Mouse (Mus musculus) neural tube, embryonic 12.5 days (tissue): ENCODE results near the gene Atxn1. TPM values are rescaled to one million over a fixed set of nuclear protein-coding genes. Genes with fewer than 3 reads are reported as not detected.

Source experiments
- ATAC-seq: fragments of 200-750 bp; cut with Nextera tagmentation; 2 replicates; pipeline ENCODE4 v1.8.0; 2017; ENCODE audit warnings: low read depth, mild to moderate bottlenecking, moderate TSS enrichment, moderate library complexity; ENCODE audit not compliant: low FRiP score
- H3K27ac ChIP-seq: fragments of 300-500 bp; sonication (generic); 2 replicates; pipeline ENCODE4 v1.5.1; 2016
- H3K27me3 ChIP-seq: fragments of 300-500 bp; sonication (generic); replicated peaks from 2 replicates; pipeline ENCODE4 v1.6.1; 2016; ENCODE audit warnings: mild to moderate bottlenecking
- H3K36me3 ChIP-seq: fragments of 300-500 bp; sonication (generic); 2 replicates; pipeline ENCODE4 v1.6.1; 2016; ENCODE audit warnings: mild to moderate bottlenecking
- H3K4me1 ChIP-seq: fragments of 300-500 bp; sonication (generic); 2 replicates; pipeline ENCODE4 v1.6.1; 2016
- H3K4me2 ChIP-seq: fragments of 300-500 bp; sonication (generic); replicated peaks from 2 replicates; pipeline ENCODE4 v1.6.1; 2016; ENCODE audit warnings: mild to moderate bottlenecking
- H3K4me3 ChIP-seq: fragments of 300-500 bp; sonication (generic); 2 replicates; pipeline ENCODE4 v1.5.1; 2016
- H3K9ac ChIP-seq: fragments of 300-500 bp; sonication (generic); 2 replicates; pipeline ENCODE4 v1.6.1; 2016; ENCODE audit warnings: mild to moderate bottlenecking
- H3K9me3 ChIP-seq: fragments of 300-500 bp; sonication (generic); 2 replicates; pipeline ENCODE4 v1.6.1; 2016; ENCODE audit warnings: mild to moderate bottlenecking
- WGBS: fragments of 180-500 bp; shearing (Covaris S2); methylation state at CpG from one replicate; pipeline ENCODE4 v1.1.7; 2016; 5-methylcytosine and 5-hydroxymethylcytosine counted together
- polyA plus RNA-seq: library from polyadenylated mRNA; unstranded; fragments of >200 nt; fragmentation: Nextera tagmentation; extraction: Ambion mirVana; gene quantifications from 2 replicates; pipeline ENCODE4 v1.2.1, GENCODE M21; 2016

The Atxn1 gene
- polyA plus RNA-seq, 1 experiment from 2014 or later = 3.4 TPM

DNA sequence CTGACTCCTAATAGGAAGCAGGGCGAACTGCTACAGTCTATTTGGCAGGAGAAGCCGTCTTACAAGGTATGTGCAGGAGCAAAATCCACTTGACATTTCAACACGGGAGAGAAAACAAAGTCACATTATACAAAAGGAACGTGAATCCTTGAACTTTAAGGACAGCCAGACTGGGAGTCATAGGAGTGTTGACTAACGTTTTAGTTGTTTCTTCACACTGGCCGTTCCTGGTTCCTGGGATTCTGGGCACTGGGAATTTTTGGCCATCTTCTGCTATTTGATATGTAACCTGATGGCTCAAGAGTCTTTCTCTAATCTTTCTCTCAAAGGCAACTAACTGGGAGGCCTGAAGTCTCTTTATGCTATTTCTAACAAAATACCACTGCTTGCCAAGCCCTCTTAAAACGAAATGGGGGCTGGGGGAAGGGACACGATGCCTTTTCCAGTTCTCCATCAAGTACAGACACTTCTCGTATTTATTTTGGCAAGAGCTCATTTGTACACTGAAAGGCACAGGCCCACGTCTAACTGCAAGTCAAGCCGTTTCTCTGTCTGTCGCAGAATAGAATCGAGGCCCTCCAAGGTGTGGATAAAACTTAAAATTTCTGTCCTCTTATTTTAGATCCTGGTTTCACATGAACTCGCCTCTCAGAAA lies 4.4 kb downstream of the Atxn1 start:
- H3K36me3 ChIP-seq = no peaks in the 10 kb centered on the region
- no peaks in the 10 kb centered on the region for H3K9me3 ChIP-seq
- WGBS = 61% methylated on average over 14 of the region's 14 CpGs
- H3K27ac ChIP-seq = no peak overlapping the region
- no peak overlapping the region for H3K9ac ChIP-seq
- H3K4me3 ChIP-seq = no peak overlapping the region
- 0 out of 2 replicates have a peak overlapping the region, but pooled peaks have one; percentile 20 for H3K4me2 ChIP-seq
- peaks cover 22% of the 10 kb centered on the region for H3K4me1 ChIP-seq
- ATAC-seq = no peak
- no peaks in the 10 kb centered on the region for H3K27me3 ChIP-seq

DNA sequence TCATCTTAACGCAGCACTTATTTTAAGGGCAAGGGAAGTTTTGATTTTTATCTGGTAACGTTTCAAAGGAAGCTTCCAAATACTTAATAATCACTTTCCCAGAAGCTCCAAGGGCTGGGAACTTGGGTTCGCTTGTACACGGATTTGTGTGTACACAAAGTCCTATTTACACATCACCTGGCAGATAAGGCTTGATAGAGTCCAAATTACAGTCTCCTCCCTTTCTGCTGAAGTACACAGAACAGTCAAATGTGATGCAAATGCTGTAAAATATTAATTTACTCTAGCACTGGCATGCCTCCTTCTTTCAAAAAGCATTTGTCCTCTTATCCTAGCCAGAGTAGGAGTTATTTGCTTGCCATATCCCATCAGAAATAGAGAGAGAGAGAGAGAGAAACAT lies 6.5 kb downstream of the Atxn1 start:
- ATAC-seq = no peak
- no peak overlapping the region for H3K4me3 ChIP-seq
- no peak overlapping the region for H3K27ac ChIP-seq
- WGBS = 91% methylated on average over 4 of the region's 4 CpGs
- H3K4me2 ChIP-seq = no peak overlapping the region
- H3K27me3 ChIP-seq = no peaks in the 10 kb centered on the region
- H3K4me1 ChIP-seq = peaks cover 20% of the 10 kb centered on the region
- no peaks in the 10 kb centered on the region for H3K36me3 ChIP-seq
- no peak overlapping the region for H3K9ac ChIP-seq
- no peaks in the 10 kb centered on the region for H3K9me3 ChIP-seq

DNA sequence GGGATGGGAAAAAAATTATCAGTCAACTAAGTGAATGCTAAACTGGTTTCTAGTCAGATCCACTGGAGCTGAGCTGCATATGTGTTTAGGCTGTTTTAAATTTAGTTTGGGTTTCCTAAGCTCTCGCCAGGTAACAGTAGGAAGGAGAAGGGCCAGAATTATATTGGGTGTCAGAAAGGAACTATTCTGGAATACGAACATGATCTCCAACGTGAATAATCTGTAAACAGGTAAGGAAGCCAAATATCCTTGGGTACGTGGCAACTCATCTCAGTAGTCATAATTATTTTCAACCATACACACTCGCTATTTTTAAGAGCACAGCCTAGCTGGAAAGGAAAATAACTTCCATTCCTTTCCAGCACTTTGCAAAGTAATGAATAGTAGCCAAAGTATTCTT lies 7.2 kb downstream of the Atxn1 start:
- H3K4me2 ChIP-seq = no peak overlapping the region
- ATAC-seq = no peak
- H3K27me3 ChIP-seq = no peaks in the 10 kb centered on the region
- no peak overlapping the region for H3K4me3 ChIP-seq
- 93% methylated on average over 5 of the region's 5 CpGs for WGBS
- H3K27ac ChIP-seq = no peak overlapping the region
- H3K36me3 ChIP-seq = no peaks in the 10 kb centered on the region
- no peak overlapping the region for H3K9ac ChIP-seq
- peaks cover 15% of the 10 kb centered on the region for H3K4me1 ChIP-seq
- H3K9me3 ChIP-seq = no peaks in the 10 kb centered on the region

DNA sequence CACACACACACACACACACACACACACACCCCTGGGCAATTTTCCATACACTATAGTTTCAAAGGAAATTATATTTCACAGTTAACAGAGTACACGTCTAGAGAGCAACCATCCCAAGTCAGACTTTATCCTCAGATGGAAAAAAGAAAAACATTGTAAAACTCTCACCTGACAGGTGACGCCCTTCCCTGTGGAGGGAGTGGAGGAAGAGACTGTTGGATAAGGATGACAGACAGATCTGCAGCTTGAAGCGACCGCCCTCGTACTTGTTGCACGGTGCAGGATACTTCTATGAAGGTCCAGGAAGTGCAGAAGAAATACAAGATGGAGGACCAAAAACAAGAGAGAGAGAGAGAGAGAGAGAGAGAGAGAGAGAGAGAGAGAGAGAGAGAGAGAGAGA lies 8.5 kb downstream of the Atxn1 start:
- Histone ChIP-seq H3K27ac (no peak overlapping the region), H3K4me1 (peaks cover 4% of the 10 kb centered on the region; the same call in 1 of the 2 replicates), H3K36me3 (no peaks in the 10 kb centered on the region), H3K4me3 (no peak overlapping the region), H3K27me3 (no peaks in the 10 kb centered on the region), H3K4me2 (no peak overlapping the region), H3K9me3 (no peaks in the 10 kb centered on the region), H3K9ac (no peak overlapping the region)
- 85% methylated on average over 6 of the region's 6 CpGs for WGBS
- ATAC-seq = no peak

DNA sequence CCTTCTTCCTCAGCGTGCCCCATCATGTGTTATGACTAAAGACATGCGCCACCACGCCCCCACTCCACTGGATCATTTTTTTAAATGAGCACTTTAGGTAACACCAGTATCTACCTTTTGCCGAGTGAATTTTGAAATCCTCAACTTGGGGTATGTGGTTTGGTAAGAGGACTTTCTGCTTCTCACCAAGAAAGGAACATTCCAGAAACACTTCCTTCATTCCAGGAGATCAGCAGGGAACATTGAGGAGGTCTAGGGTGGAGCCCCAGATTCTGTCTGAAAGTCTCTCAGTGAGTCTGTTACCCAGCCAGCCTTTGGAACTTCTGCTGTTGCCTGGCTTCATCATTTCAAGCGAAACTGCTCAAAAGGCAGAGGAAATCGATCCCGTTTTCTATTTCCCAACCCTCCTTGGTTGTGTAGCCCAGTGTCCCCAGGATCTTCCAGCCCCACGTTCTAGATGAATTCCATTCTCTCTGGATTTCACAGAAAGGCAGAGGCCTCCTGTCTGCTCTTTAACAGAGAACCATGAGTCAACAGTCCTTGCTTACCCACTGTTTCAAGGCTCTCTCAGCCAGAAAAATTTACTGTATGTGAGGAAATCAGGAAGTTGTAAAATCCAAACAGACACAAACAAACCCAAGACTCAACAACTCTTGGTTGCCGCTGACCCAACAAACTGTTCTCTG lies 9.3 kb downstream of the Atxn1 start:
- H3K27me3 ChIP-seq = no peaks in the 10 kb centered on the region
- no peak overlapping the region for H3K4me2 ChIP-seq
- no peak overlapping the region for H3K9ac ChIP-seq
- no peak for ATAC-seq
- WGBS = 87% methylated on average over 9 of the region's 9 CpGs
- H3K36me3 ChIP-seq = no peaks in the 10 kb centered on the region
- no peaks in the 10 kb centered on the region; the same call in 1 of the 2 replicates for H3K4me1 ChIP-seq
- no peak overlapping the region for H3K4me3 ChIP-seq
- no peak overlapping the region for H3K27ac ChIP-seq
- H3K9me3 ChIP-seq = no peaks in the 10 kb centered on the region

DNA sequence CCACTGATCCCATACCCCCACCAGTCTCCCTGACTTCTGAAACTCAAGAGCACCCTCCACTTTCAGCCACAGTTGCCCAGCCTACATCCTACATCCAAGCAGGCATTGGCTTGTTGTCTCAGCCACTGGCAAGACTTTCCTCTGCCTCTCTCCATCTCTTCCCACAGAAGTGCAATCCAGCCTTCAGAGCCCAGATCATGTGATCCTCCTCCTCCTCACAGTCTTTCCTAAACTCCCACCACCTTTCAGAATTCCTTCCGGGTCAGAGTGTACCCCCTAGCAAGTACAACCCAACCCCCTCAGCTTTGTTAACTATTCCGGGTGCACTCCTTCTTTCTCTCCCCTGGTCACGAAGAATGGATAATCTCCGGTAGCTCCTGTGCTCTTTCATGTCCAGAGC lies 11.7 kb downstream of the Atxn1 start:
- WGBS = 87% methylated on average over 4 of the region's 4 CpGs
- Histone ChIP-seq H3K27me3 (no peaks in the 10 kb centered on the region), H3K4me3 (no peak overlapping the region), H3K27ac (no peak overlapping the region), H3K9ac (no peak overlapping the region), H3K9me3 (no peaks in the 10 kb centered on the region), H3K36me3 (no peaks in the 10 kb centered on the region), H3K4me1 (no peaks in the 10 kb centered on the region; the same call in 1 of the 2 replicates), H3K4me2 (no peak overlapping the region)
- no peak for ATAC-seq

DNA sequence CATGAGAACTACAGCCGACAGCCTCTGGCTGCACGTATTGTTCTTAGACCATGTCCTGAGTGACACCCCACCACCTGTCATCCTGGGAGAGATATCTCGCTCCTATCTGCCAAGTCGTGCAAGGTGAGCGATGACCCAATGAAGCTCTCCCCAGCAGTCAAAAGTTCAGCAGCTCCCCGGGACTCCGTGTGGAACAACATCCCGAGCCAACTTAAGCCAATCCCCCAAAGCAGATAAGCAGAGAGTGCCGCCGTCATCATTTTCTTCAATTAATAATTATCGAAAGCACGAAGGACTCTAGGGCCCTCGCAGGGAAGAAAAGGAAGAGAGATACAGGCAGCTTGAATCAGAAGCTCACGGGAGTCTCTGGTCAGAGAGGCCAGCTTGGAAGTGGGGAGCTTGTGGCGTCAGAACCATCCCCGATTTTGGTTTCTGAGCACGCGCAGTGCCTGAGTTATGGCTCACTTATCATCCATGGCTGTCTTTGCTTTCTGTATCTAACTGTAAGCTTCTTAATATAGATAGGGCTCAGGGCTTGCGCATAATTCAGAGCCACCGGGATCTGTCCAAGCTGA lies 13.7 kb downstream of the Atxn1 start:
- no peak for ATAC-seq
- Histone ChIP-seq H3K27me3 (no peaks in the 10 kb centered on the region), H3K4me3 (no peak overlapping the region), H3K9ac (no peak overlapping the region), H3K4me2 (no peak overlapping the region), H3K36me3 (no peaks in the 10 kb centered on the region), H3K4me1 (no peaks in the 10 kb centered on the region; the same call in 1 of the 2 replicates), H3K9me3 (no peaks in the 10 kb centered on the region), H3K27ac (no peak overlapping the region)
- WGBS = 84% methylated on average over 20 of the region's 20 CpGs

DNA sequence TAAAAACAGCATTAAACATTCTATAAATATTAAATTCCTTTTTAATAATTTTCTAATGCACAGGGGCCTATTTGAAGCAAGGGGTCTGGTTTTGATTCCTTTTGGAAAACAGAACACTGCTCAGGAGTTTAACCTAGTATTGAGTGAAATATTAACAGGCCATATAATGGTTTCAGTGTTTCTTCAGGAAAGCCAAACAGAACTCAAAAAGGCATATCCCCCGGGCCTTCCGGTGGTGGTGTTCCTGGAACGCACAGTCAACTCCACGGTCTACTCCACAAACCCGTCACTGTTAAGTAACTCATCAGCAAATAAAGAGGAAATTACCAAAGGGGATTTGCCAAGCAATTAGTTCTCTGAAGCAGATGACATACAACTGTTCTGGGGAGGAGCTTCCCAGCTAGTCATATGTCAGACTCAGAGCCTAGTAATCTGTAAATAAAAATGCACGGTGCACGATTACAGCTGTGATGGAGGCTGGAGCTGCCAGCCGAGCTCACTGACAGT lies 14.4 kb downstream of the Atxn1 start:
- Histone ChIP-seq H3K36me3 (no peaks in the 10 kb centered on the region), H3K27me3 (no peaks in the 10 kb centered on the region), H3K4me2 (no peak overlapping the region), H3K9ac (no peak overlapping the region), H3K4me1 (no peaks in the 10 kb centered on the region; the same call in 1 of the 2 replicates), H3K9me3 (no peaks in the 10 kb centered on the region), H3K27ac (no peak overlapping the region), H3K4me3 (no peak overlapping the region)
- WGBS = 60% methylated on average over 8 of the region's 8 CpGs
- no peak for ATAC-seq

DNA sequence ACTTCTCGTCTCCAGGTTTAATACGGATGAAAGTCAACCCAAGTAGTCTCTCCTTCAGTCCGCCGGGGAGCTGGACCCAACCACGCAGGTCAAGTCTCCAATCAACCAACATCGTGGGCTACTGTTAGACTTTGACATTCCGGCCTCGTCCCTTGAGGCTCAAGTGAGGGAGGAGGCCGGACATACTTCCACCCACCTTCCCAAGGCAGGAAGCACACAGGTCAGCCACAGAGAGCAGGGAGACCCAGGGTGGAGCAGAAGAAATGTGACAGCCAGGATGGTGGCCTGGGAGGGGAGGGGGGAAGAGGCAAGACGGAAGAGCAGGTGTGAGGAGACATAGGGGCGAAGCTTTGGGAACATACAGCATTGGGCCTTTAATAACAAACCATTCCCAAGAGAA lies 18.7 kb downstream of the Atxn1 start:
- Histone ChIP-seq H3K27me3 (no peaks in the 10 kb centered on the region), H3K4me2 (no peak overlapping the region), H3K27ac (no peak overlapping the region), H3K4me1 (no peaks in the 10 kb centered on the region; the same call in 1 of the 2 replicates), H3K4me3 (no peak overlapping the region), H3K9ac (no peak overlapping the region), H3K9me3 (no peaks in the 10 kb centered on the region), H3K36me3 (no peaks in the 10 kb centered on the region)
- ATAC-seq = no peak
- WGBS = 92% methylated on average over 11 of the region's 11 CpGs

DNA sequence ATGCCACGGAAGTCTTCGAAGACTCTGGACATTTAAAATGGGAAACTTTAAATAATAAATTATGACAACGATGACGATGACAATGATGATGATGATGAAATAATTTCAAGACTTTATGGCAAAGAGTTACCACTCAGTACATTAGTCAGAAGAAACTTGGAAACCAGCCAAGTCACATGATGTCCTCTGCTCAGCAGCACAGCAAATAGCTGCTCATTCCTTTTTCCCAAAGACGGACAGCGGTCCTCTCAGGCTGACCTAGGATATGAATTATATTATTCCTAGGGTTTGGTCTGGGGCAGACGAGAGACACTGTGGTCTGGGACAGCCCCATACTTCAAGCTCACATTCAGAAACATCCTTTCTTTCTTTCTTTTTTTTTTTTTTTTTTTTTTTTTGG lies 22.5 kb downstream of the Atxn1 start:
- Histone ChIP-seq H3K27ac (no peak overlapping the region), H3K9me3 (no peaks in the 10 kb centered on the region), H3K27me3 (no peaks in the 10 kb centered on the region), H3K4me1 (no peaks in the 10 kb centered on the region), H3K4me2 (no peak overlapping the region), H3K4me3 (no peak overlapping the region), H3K9ac (no peak overlapping the region), H3K36me3 (no peaks in the 10 kb centered on the region)
- ATAC-seq = no peak
- WGBS = 90% methylated on average over 7 of the region's 7 CpGs

DNA sequence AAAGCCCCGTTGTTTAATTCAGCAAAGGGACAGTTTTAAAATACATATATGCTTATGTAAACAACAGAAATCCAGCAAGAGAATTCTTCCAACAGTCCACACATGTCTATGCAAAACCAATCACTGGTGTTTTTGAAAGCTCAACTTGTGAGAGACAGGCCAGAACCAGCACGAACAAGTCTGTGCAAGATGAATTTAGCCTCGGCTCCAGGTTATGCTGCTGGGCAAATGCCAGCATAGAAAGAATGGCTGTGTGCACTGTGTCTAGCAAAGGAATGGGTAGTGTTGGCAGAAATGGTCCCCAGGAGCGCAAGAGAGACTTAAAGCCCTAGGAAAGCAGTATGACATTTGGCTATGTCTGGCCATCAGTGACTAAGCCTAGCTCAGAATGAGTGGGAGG lies 24.1 kb downstream of the Atxn1 start:
- 87% methylated on average over 4 of the region's 4 CpGs for WGBS
- Histone ChIP-seq H3K4me2 (no peak overlapping the region), H3K4me3 (no peak overlapping the region), H3K9ac (no peak overlapping the region), H3K4me1 (no peaks in the 10 kb centered on the region), H3K36me3 (no peaks in the 10 kb centered on the region), H3K27ac (no peak overlapping the region), H3K9me3 (no peaks in the 10 kb centered on the region), H3K27me3 (no peaks in the 10 kb centered on the region)
- no peak for ATAC-seq

DNA sequence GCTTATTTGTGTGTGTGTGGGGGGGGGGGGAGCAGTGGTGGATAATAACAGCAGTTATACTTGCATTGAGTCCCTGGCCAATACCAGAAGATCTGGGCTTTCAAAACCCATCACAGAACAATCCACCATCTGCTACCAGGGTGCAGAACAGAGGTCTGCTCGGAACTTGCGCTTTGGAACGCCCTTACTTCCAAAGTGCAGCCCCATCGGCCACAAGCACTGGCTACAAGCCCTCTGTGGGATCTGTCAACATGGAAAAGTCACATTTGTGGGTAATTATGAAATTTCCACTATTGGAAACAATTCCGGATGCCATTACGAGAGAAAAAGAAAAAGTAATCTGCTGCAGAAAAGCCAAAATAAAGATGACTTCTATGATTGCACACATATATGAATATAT lies 25.2 kb downstream of the Atxn1 start:
- Histone ChIP-seq H3K4me2 (no peak overlapping the region), H3K36me3 (no peaks in the 10 kb centered on the region), H3K27ac (no peak overlapping the region), H3K4me3 (no peak overlapping the region), H3K9ac (no peak overlapping the region), H3K9me3 (no peaks in the 10 kb centered on the region), H3K27me3 (no peaks in the 10 kb centered on the region), H3K4me1 (no peaks in the 10 kb centered on the region)
- 87% methylated on average over 6 of the region's 6 CpGs for WGBS
- ATAC-seq = no peak
